Mouse (Mus musculus): ENCODE measurements around the gene Ampd3.

Ampd3 gene

DNA sequence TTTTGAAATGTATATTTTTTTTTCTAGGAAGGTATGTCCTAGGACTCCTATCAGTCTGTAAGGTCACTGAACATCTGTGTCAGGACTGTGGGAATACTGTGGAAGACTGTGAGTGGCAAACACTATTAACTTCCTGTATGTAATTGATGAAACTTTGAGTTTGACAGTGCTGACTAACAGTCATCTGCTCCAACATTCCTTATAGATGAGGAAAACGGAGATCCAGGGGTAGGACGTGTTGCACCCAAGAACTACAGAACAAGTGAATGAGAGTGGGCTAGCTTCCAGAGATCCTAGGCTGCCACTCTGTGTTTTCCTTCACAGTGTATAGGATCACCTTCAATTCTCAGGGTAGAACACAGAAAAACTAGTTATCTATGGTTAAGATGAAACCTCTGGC lies 79.3 kb downstream of the Ampd3 start:
- DNase-seq = no peak

DNA sequence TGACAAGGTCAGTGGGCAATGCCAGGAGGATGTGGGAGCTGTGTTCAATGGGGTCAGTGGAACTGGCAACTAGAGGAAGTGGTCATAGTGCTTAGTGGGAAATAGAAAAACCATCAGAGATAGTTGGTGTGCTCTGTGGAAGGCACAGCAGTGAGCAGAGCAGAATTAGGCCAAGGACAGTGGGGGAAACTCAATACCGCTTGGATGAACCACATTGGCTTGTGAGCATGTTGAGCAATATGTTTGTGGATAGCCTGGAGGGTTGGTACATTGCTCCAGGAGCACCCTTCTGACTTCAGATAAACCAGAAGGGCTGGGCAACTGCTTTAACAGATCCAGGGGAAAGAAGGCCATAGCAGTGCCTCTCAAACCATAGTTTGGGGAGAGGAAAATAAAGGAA lies 80.4 kb downstream of the Ampd3 start:
- DNase-seq = no peak

GRCm38 (mm10) chr7:110851541-110852203 lies 83.7 kb downstream of the Ampd3 start:
- DNase-seq = no peak

DNA sequence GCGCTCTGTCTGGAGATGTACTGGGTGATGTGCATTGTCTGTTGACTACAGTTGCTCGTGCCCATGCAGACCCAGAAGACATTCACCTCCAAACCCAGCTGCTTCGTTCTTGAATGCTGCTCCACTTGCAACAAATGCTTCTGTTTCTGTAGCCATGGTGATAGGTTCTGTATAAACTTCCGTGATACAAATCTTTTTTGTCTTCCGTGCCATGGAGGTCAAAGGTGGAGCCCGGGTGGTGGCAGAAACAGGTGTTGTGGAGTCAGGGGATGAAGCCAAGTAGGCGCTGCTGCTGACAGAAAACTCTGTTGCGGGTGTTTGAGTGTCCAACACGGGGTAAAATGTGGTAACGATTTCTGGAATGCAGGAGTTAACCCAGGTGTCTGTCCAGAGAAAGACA lies 85.6 kb downstream of the Ampd3 start:
- peak; percentile 43 to 66 for DNase-seq

GRCm38 (mm10) chr7:110854519-110854918 lies 86.5 kb downstream of the Ampd3 start:
- DNase-seq = no peak

GRCm38 (mm10) chr7:110854927-110855546 lies 87.0 kb downstream of the Ampd3 start:
- DNase-seq = no peak

- no peak for DNase-seq
Measured at GRCm38 (mm10) chr7:110855604-110856003, 87.6 kb downstream of the Ampd3 start.

DNA sequence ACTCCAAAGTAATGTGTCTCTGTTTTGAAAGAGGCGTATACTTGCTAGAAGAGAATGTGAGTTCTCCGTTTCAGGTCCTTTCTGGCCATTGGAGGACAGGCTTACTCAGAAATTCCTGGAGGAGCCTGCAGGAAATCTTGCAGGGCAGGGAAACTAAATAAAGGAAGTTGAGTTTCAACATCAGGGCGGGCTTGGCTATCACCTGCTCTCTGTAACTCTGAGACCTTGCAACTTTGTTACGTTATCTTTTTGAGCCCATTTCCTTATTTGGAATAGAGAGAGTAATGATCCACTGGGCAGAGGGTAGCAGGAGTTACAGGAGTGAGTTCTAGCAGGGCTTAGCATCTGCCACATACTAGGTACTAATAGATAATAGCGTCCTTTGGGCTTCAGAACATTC lies 92.1 kb downstream of the Ampd3 start:
- DNase-seq = peak; percentile 71 to 78

Data from lung, adult 18-20 months (tissue).